Mouse (Mus musculus): ENCODE measurements around the gene Cnn1.

Gene Cnn1

DNA sequence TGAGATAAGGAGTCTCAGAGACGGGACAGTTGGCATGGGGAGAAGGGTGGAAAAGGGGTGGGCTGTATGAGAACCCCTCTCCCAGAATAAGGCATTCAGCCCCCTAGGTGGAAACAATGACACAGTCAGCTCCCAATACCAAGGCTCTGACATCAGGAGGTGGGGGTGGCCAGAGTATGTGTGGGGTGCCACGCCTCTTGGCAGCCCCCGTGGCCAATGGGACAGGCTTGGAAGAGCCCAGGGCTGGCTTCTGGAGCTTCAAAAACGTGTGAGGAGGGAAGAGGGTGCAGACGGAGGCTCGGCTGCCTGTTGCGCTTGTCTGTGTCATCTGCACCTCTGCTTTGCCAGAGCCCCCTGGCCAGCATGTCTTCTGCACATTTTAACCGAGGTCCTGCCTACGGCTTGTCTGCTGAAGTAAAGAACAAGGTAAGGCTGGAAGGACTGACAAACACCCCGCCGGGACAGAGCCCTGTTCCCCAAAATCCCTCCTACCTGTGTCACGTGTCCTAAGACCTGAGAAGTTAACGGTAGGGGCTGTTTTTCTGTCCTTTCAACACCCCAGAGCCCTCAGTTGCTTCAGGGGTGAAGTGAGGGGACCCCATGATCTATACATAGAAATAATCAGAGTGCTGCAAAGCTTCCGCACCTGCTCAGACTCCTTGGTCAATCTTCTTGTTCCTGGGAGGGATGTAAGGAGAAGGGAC lies at the start of gene Cnn1:
Gene Cnn1 (plus strand): TSS at position 224 of the 704 bp plus-strand sequence.
- DNase-seq (ENCODE audit: low read depth, low spot score) = no peak

GRCm38 (mm10) chr9:22049315-22049714 lies 49.7 kb upstream of the Cnn1 start:
- no peak for DNase-seq (ENCODE audit: low read depth, low spot score)

DNA sequence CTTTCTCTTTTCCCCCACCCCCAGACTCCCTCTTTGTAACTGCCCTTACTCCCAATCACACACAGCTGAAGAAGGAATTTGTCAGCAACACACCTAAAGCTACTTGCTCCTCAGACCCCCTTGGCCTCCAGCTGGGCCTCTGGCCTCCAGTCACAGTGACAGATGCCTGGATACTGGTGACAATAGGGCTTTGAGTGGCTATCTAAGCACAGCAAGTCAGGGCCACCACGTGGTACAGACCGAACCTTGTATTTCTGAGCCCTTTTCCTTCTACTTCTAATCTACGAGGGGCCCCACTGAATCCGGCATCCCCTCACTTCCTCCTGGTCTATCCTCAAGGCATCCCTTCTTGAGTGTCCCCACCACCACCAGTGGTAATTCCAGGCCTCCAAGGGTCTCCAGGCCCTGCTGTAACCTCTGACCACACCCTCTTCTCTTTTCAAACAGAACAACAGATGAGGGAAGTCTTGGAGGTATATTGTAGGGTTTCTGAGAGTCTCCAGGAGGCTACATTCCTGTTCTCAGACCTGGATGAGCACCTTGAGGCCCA lies 49.2 kb upstream of the Cnn1 start:
- DNase-seq (ENCODE audit: low read depth, low spot score) = no peak

DNA sequence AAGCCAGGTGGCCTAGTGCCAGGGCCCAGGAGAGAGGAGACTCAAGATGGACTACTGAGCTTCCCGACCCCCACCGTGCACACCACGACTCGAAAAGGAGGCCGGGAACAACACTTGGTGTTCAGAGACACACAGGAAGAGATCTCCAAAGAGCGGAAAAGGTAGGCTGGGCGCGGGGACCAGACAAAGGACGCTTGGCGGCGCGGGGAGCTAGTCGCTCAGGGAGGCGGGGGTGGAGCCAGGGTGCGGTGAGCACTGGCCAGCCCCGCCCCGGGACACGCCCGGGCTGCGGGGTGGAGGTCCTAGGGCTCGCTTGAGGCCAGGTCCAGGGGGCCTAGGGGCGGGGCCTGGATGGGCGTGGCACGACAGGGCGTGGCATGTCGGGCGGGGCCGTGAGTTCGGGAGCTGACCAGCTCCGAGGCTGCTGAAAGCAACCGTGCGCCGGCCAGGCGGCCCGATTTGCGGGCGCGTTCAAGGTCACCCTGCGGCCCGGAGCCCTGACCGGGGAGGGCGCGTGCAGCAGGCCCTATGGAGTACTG lies 48.6 kb upstream of the Cnn1 start:
- DNase-seq (ENCODE audit: low read depth, low spot score) = no peak

DNA sequence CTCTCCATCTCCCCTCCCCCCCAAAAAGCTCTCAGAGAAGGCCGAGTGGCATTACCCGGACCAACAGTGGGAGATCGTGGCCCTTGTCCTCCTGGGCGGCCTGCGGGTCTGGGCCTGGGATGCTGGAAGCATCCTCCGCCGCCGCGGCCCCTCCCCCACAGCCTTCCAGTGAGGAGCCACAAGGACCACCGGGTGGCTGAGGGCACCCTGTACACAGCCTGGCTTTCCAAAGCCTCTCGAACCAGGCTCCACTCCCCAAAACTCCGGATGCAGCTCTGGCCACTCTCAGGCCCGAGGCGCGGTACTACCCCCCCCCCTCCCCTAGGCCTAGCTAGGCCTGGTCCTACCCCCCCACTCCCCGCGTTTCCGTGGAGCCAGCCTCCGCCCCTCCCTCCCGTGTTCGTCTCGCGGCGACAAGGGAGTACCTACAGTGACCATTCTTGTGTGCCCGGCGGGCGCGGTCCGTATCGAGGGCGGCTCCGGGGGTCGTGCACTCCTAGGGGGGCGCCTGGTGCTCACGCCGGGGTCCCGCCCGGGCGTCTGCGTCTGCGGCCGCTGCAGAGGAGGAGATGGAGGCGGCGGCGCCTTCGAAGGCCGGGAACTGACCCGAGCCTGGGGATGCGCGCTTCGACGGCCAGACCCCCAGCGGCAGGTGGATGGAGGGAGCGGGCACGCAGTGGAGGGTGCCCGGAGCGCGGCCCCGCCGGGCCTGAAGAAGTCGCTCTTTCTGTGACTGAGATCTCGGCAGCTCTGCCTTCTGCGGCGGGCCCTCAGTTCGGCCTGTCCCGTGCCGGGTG lies 47.7 kb upstream of the Cnn1 start:
- no peak for DNase-seq (ENCODE audit: low read depth, low spot score)

- no peak for DNase-seq (ENCODE audit: low read depth, low spot score)
These were observed 47.1 kb upstream of the Cnn1 start, which contains the start of gene Elavl3 for GRCm38 (mm10) chr9:22051958-22052254. Elavl3 (minus strand) TSS chr9:22052023.

GRCm38 (mm10) chr9:22053657-22054056 lies 45.4 kb upstream of the Cnn1 start:
- no peak for DNase-seq (ENCODE audit: low read depth, low spot score)

DNA sequence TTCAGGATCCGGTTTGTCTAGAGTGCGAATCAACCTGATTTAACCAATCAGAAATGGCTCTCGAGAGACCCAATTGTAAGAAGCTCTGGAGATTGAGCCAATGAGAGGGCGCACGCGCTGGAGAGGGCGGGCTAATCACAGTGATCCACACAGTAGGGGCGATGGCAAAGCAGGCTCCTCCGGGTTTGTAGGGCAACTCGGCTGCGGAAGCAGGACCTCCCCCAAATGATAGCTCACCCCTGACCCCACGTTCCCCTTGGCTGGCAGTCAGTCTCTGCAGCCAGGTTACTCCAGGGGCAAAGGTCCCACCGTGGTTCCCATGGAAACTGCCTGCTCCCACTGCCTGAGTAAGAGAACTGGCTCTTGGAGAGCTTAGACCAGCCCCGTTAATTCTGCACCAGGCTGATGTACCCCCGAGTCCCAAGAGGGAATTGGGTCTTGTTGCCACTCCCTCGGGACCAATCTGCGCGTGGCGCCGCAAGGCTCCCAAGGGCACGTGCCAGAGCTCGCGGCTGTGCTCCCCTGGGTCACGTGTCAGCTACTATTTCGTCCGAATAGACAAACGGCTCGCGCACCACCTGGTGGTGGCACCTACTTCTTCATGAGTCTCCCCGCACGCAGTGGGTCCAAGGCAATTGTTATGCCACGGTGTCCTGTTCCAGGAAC lies 44.5 kb upstream of the Cnn1 start:
- DNase-seq (ENCODE audit: low read depth, low spot score) = peak; percentile 80

- DNase-seq (ENCODE audit: low read depth, low spot score) = no peak
These were observed 43.3 kb upstream of the Cnn1 start for GRCm38 (mm10) chr9:22055713-22056112.

DNA sequence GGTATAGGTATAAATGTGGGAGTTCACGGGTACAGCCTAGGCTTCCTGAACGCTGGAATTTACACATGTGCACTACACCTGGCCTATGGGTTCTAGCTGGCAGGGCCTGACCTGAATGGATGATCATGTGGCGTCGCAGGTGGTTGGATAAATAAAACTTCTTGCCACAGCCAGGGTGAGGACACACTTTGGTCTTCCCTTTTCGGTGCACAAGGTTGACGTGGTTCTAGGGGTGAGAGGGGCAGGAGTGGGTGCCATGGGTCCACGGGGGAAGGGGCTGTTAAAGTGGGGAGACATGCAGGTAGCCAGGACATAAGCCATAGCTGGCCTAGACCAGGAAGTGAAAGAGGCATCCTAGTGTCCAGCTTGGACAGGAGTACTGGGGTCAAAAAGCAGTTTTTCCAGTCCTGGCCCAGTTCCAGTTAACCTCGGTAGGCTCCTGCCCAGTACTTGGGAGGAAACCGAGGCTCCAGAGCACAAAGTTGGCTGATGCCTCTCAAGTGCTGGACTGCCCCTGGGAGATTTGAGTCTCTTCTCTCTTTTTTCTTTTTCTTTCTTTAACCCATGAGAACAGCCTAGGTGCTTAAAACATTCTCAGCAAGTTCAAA lies 42.6 kb upstream of the Cnn1 start:
- no peak for DNase-seq (ENCODE audit: low read depth, low spot score)

DNA sequence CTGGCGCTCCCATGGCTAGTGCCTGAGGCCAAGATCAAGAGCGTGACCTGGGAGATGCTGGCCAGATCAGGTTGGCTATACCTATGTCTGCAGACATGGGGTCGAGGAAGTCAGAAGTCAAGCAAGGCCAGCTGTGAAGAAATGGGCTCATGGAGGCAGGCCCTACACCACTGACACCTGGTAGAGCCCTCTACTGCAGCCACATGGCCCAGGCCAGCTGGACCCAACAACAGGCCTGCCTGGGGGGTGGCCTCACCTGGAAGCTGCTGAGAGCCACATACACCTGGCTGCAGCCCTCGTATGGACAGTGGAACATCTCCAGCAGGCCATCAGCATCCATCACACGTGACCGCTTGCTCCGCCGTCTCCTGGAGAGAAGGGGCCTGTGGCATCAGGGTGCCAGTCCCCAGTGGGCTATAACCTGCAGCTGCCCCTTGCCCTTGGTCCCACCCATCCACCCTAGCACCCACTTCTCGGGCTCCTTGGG lies 41.9 kb upstream of the Cnn1 start:
- DNase-seq (ENCODE audit: low read depth, low spot score) = no peak

GRCm38 (mm10) chr9:22058011-22058424 lies 41.0 kb upstream of the Cnn1 start:
- no peak for DNase-seq (ENCODE audit: low read depth, low spot score)

GRCm38 (mm10) chr9:22061339-22061738 lies 37.7 kb upstream of the Cnn1 start:
- DNase-seq (ENCODE audit: low read depth, low spot score) = peak; percentile 75

- DNase-seq (ENCODE audit: low read depth, low spot score) = no peak
These were observed 34.7 kb upstream of the Cnn1 start for GRCm38 (mm10) chr9:22064341-22064740.

DNA sequence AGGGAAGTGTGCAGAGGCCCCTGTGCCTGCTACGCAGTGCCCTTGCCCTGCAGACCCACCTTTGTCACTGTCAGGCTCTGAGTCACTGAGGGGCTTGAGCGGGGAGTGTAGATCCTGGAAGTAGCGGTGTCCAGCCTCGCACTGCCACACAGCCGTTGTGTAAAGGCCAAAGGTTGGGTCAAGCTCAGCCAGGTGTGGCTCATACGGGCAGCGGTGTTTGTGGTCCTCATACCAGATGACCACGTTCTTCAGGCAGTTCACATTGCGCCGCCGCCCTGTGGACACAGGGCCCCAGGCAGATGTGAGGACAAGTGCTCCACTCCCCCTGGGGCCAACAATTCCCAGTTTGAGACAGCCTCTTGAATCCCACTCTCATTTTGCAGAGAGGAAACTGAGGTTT lies 33.4 kb upstream of the Cnn1 start:
- no peak for DNase-seq (ENCODE audit: low read depth, low spot score)

GRCm38 (mm10) chr9:22066433-22066832 lies 32.6 kb upstream of the Cnn1 start:
- no peak for DNase-seq (ENCODE audit: low read depth, low spot score)

GRCm38 (mm10) chr9:22067195-22067594 lies 31.8 kb upstream of the Cnn1 start:
- DNase-seq (ENCODE audit: low read depth, low spot score) = no peak

GRCm38 (mm10) chr9:22069881-22070553 lies 29.0 kb upstream of the Cnn1 start:
- DNase-seq (ENCODE audit: low read depth, low spot score) = no peak

DNA sequence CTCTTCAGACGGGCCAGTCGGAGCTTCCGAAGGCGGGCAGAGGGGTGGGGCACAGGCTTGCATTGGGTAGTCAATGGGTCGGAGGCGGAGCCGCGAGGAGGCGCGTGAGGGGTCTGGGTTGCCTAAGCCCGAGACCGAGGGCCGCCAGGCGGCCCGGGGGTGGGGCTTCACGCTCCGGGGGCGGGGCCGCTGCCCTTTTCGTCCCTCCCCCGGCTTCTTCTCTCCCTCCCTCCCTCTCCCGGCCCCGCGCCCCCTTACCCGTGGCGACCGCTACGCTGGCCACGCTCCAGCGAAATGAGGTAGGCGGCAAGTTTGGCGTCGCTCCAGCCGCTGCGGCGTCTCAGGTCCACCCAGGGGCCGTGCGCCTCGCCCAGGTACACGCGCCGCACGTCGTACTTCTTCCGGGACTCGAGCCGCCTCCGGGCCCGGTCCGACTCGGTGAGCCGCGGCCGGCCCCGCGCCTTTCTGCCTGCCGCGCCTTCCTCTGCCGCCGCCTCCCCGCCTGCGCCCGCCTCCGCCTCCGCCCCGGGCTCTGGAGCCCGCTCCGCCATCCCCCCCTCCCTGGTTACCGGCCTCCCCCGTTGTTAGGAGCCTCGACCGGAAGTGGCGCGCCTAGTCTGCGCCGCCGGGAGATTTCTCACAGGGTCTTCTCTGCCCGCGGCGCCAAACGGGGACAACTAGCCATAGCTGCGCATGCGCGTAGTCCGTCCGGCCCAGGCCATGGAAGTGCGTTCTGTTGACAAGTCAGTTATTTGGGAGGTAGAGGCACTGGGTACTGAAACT lies 28.0 kb upstream of the Cnn1 start, which contains the start of the genes Gm49318 and Zfp653:
Gene Gm49318 (minus strand): TSS at position 469 of the 783 bp plus-strand sequence.
Gene Zfp653 (minus strand): TSS at position 586 of the 783 bp plus-strand sequence.
- DNase-seq (ENCODE audit: low read depth, low spot score) = peak; percentile 96

- DNase-seq (ENCODE audit: low read depth, low spot score) = no peak
These were observed 26.7 kb upstream of the Cnn1 start for GRCm38 (mm10) chr9:22072276-22072675.

Data from telencephalon, adult 2 months (tissue).